Mouse (Mus musculus) layer of hippocampus, postnatal 14 days (tissue): ENCODE measurements at regions not wholly inside any gene's neighbourhood (a gene's known extent, or its start where the extent isn't known, plus 50 kb on each side); places are given as distances from the start of the nearest gene placed in this dataset.

Source experiments
- DNase-seq, 2 experiments: peaks; one replicate each; pipeline ENCODE4 v3.0.0; 2021 to 2022; ENCODE audit warnings: low spot score in 2 of 2, mixed read lengths in 1 of 2

GRCm38 (mm10) chr8:102575523-102575922, 209.9 kb downstream of the Cdh11 start:
- no peak for DNase-seq

- no peak for DNase-seq
These were observed 217.7 kb downstream of the Cdh11 start for GRCm38 (mm10) chr8:102567779-102568178.

- no peak for DNase-seq
These were observed 231.2 kb downstream of the Cdh11 start for GRCm38 (mm10) chr8:102554213-102554612.

GRCm38 (mm10) chr8:102553348-102553935, 232.0 kb downstream of the Cdh11 start:
- peak; percentile 26 to 55 for DNase-seq

- DNase-seq, result no peak
These were observed 246.6 kb downstream of the Cdh11 start for GRCm38 (mm10) chr8:102538886-102539285.

GRCm38 (mm10) chr8:102538068-102538467, 247.4 kb downstream of the Cdh11 start:
- no peak for DNase-seq

- DNase-seq, result no peak
These were observed 267.0 kb downstream of the Cdh11 start for GRCm38 (mm10) chr8:102518446-102518845.

- DNase-seq, result no peak
These were observed 269.7 kb downstream of the Cdh11 start for GRCm38 (mm10) chr8:102515748-102516147.

- DNase-seq, result no peak
These were observed 270.5 kb downstream of the Cdh11 start for GRCm38 (mm10) chr8:102514805-102515424.

GRCm38 (mm10) chr8:102500751-102501150, 284.7 kb downstream of the Cdh11 start:
- no peak for DNase-seq

GRCm38 (mm10) chr8:102500202-102500601, 285.2 kb downstream of the Cdh11 start:
- no peak for DNase-seq

- peak in 1 of 2 experiments; percentile 14 for DNase-seq
These were observed 286.4 kb downstream of the Cdh11 start for GRCm38 (mm10) chr8:102499091-102499490.

GRCm38 (mm10) chr8:102497160-102497559, 288.3 kb downstream of the Cdh11 start:
- DNase-seq, result no peak

GRCm38 (mm10) chr8:102496698-102497097, 288.7 kb downstream of the Cdh11 start:
- DNase-seq, result no peak

GRCm38 (mm10) chr8:102496021-102496420, 289.4 kb downstream of the Cdh11 start:
- DNase-seq, result no peak

GRCm38 (mm10) chr8:102491015-102491414, 294.4 kb downstream of the Cdh11 start:
- peak in 1 of 2 experiments; percentile 13 for DNase-seq

- no peak for DNase-seq
These were observed 297.2 kb downstream of the Cdh11 start for GRCm38 (mm10) chr8:102488284-102488683.

- DNase-seq, result no peak
These were observed 297.6 kb downstream of the Cdh11 start for GRCm38 (mm10) chr8:102487796-102488195.

- no peak for DNase-seq
These were observed 310.2 kb downstream of the Cdh11 start for GRCm38 (mm10) chr8:102475166-102475802.

GRCm38 (mm10) chr8:102474192-102474591, 311.2 kb downstream of the Cdh11 start:
- DNase-seq, result no peak

- DNase-seq, result no peak
These were observed 314.1 kb downstream of the Cdh11 start for GRCm38 (mm10) chr8:102471352-102471751.

- DNase-seq, result no peak
These were observed 322.8 kb downstream of the Cdh11 start for GRCm38 (mm10) chr8:102462601-102463000.

- DNase-seq, result no peak
These were observed 342.4 kb downstream of the Cdh11 start for GRCm38 (mm10) chr8:102443006-102443405.
